Mouse (Mus musculus) layer of hippocampus, postnatal 10 days (tissue): ENCODE data around the gene Itpr2. TPM values are rescaled to one million over a fixed set of nuclear protein-coding genes. Genes with fewer than 3 reads are reported as not detected.

Experiments
- DNase-seq, 2 experiments: peaks; one replicate each; pipeline ENCODE4 v3.0.0; 2021; ENCODE audit warnings: low spot score in 2 of 2
- total RNA-seq, 2 experiments: library from RNA; stranded (reverse); gene quantifications; 2 replicates each; pipeline ENCODE4 v1.2.3; 2021

The Itpr2 gene
- total RNA-seq, 2 experiments from 2014 or later, result 27.2 to 28.7 TPM

GRCm38 (mm10) chr6:146314304-146314703, 187.7 kb downstream of the Itpr2 start:
- DNase-seq, result no peak

DNA sequence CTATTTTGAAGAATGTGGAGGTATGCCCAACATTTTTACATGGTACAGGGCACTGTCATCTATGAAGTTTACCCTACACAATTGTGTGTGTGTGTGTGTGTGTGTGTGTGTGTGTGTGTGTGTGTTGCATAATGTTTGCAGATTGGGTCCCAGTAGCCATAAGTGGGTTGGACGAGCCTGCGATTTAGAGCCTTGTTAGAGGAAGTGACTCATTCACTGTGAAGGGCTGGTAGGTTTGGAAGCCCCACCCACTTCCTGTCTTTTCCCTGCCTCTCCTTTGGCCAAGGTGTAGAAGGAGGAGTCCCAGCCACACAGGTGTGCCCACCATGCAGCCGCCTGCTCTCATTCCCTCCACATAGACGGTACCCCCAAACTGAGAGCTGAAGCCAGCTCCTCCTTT, 188.6 kb downstream of the Itpr2 start:
- DNase-seq, result no peak

GRCm38 (mm10) chr6:146310210-146310609, 191.8 kb downstream of the Itpr2 start:
- no peak for DNase-seq

DNA sequence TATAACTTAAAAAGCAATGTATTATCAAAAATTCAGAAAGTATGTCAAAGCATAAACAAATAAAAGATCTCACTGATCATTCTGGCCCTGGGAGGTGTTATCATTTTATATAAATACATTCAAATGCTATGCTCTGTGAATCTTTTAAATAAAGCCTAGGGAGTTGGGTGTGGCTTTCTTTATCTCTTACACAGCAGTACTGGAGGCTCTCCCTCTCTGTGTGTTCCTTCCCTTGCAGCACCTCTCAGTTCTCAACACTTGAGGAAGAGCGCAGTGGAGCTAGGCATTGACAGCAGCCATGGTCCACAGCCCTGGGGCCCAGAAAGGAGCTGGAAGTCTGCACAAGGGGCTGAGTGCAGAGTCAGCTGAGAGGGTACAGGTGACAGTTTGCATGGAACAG, 192.7 kb downstream of the Itpr2 start:
- DNase-seq, result no peak

- DNase-seq, result no peak
Measured at GRCm38 (mm10) chr6:146305995-146306394, 196.0 kb downstream of the Itpr2 start.

GRCm38 (mm10) chr6:146304088-146304487, 197.9 kb downstream of the Itpr2 start:
- no peak for DNase-seq

- DNase-seq, result no peak
Measured at GRCm38 (mm10) chr6:146303336-146303735, 198.7 kb downstream of the Itpr2 start.

GRCm38 (mm10) chr6:146302574-146303130, 199.4 kb downstream of the Itpr2 start:
- DNase-seq, result no peak

- DNase-seq, result no peak
Measured at GRCm38 (mm10) chr6:146302101-146302500, 199.9 kb downstream of the Itpr2 start.

- no peak for DNase-seq
Measured at GRCm38 (mm10) chr6:146300961-146301360, 201.1 kb downstream of the Itpr2 start.

GRCm38 (mm10) chr6:146298712-146299111, 203.3 kb downstream of the Itpr2 start:
- no peak for DNase-seq

- DNase-seq, result no peak
Measured at GRCm38 (mm10) chr6:146291036-146291435, 211.0 kb downstream of the Itpr2 start.

GRCm38 (mm10) chr6:146289801-146290200, 212.2 kb downstream of the Itpr2 start:
- no peak for DNase-seq

GRCm38 (mm10) chr6:146288266-146288665, 213.8 kb downstream of the Itpr2 start:
- no peak for DNase-seq

DNA sequence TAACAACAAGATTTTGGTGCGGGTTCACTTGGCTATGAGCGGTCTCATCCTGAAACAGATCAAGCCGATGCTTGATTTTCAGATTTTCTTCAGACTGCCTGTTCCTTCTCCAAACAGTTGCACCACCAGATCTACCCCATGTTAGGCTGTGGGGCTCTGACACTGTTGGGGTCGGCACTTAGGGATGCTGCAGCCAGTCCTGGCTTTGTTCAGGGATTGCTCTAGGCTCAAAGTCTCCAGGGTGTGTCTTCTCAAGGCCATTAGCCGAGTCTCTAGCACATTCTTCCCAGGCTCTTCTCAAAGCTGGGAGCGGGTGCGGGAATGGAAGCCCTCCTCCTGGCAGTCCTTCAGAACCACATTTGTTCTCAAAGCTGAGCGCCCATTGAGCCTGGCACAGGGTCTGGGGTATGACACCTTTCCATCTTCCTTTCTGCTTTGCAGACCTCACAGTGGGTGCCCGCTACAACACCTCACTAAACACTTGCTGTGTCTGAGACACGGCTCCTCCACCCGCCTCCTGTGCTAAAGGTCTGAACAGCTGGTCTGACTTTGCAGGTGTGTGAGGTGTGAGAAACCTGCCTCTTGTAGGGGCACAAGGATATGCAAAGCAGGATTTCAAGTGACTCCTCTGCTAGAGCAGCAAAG, 217.0 kb downstream of the Itpr2 start:
- peak in 1 of 2 experiments; percentile 8 for DNase-seq

GRCm38 (mm10) chr6:146283981-146284380, 218.0 kb downstream of the Itpr2 start:
- DNase-seq, result peak in 1 of 2 experiments; percentile 10

- DNase-seq, result peak in 1 of 2 experiments; percentile 37
Measured at GRCm38 (mm10) chr6:146282061-146282659, 219.9 kb downstream of the Itpr2 start.

- DNase-seq, result peak; percentile 46 to 49
Measured at GRCm38 (mm10) chr6:146281176-146281899, 220.7 kb downstream of the Itpr2 start.

GRCm38 (mm10) chr6:146273256-146273655, 228.8 kb downstream of the Itpr2 start:
- DNase-seq, result no peak

GRCm38 (mm10) chr6:146272253-146273036, 229.6 kb downstream of the Itpr2 start:
- DNase-seq, result peak; percentile 70 to 79
